Mouse (Mus musculus) megakaryocyte, embryonic 14.5 days (primary cell): ENCODE results near the gene Lrrc51. TPM values are rescaled to one million over a fixed set of nuclear protein-coding genes. Genes with fewer than 3 reads are reported as not detected.
A peak's percentile ranks its signal among the peaks of the same experiment; 100 is the strongest.
"Not testable (repeated sequence)": the region's sequence is repeated elsewhere in the genome, so short reads cannot be mapped to it uniquely, and the experiment has no call there.

Source experiments
- H3K27me3 ChIP-seq: replicated peaks from 2 replicates; pipeline ENCODE3; 2012; ENCODE audit warnings: inconsistent platforms
- H3K36me3 ChIP-seq: replicated peaks from 2 replicates; pipeline ENCODE3; 2012; ENCODE audit warnings: low read length, inconsistent platforms, mixed read lengths
- H3K4me1 ChIP-seq: 2 replicates; pipeline ENCODE4 v1.6.1; 2012; ENCODE audit warnings: inconsistent platforms
- H3K4me3 ChIP-seq: replicated peaks from 2 replicates; pipeline ENCODE3; 2012; ENCODE audit warnings: moderate library complexity, mild to moderate bottlenecking, inconsistent platforms
- H3K9me3 ChIP-seq: 2 replicates; pipeline ENCODE4 v1.6.1; 2012; ENCODE audit warnings: inconsistent platforms
- FLI1 ChIP-seq: IDR thresholded peaks from 2 replicates; pipeline ENCODE4 v1.6.1; 2012; ENCODE audit warnings: low read length, inconsistent platforms, mixed read lengths
- GATA1 ChIP-seq: IDR thresholded peaks from 3 replicates; pipeline ENCODE4 v1.6.1; 2012; ENCODE audit warnings: mixed read lengths, low read length, inconsistent platforms, borderline replicate concordance
- polyA plus RNA-seq: library from polyadenylated mRNA; stranded (reverse); fragments of >175 nt; gene quantifications from 2 replicates; pipeline ENCODE4 v1.2.3, GENCODE M21; 2012; ENCODE audit warnings: low replicate concordance; ENCODE audit not compliant: insufficient read depth

Gene Lrrc51
- polyA plus RNA-seq, 1 experiment, result not detected

GRCm38 (mm10) chr7:101939758-101940157 lies 6.1 kb upstream of the Lrrc51 start:
- peaks cover 23% of the 10 kb centered on the region for H3K36me3 ChIP-seq

GRCm38 (mm10) chr7:101938348-101938747 lies 4.7 kb upstream of the Lrrc51 start:
- TF ChIP-seq FLI1, result no peak
- no peak for TF ChIP-seq GATA1

More at GRCm38 (mm10) chr7:101939758-101940157, 6.1 kb upstream of the Lrrc51 start:
- no peaks in the 10 kb centered on the region for H3K27me3 ChIP-seq
- no peaks in the 10 kb centered on the region for H3K9me3 ChIP-seq
- TF ChIP-seq FLI1, result no peak
- no peak for TF ChIP-seq GATA1
- no peak overlapping the region for H3K4me3 ChIP-seq
- peaks cover 47% of the 10 kb centered on the region for H3K4me1 ChIP-seq

DNA sequence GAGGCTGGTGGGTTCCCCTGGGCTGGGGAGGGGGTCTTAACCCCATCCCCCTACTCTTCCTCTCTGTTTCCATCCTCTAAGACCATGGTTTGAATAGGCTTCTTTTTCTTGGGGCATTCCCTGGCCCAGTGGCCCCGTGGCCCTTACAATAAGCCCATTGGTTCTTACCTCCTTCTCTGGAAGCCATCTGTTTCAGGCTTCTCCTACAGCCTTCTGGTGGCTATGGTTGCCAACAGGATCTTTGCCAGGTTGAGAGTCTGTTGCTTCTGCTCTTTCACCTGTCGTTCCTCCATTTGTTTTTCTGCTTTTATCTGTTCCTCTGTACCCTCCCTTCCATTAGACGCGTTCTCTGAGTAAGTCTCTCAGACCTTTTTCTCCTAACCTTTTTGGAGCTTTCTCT lies 3.9 kb upstream of the Lrrc51 start:
- no peak for TF ChIP-seq GATA1
- no peak for TF ChIP-seq FLI1
- H3K27me3 ChIP-seq, result no peaks in the 10 kb centered on the region
- H3K4me1 ChIP-seq, result peaks cover 54% of the 10 kb centered on the region
- peaks cover 23% of the 10 kb centered on the region for H3K36me3 ChIP-seq
- no peaks in the 10 kb centered on the region for H3K9me3 ChIP-seq
- no peak overlapping the region for H3K4me3 ChIP-seq

More at GRCm38 (mm10) chr7:101938348-101938747, 4.7 kb upstream of the Lrrc51 start:
- peaks cover 51% of the 10 kb centered on the region for H3K4me1 ChIP-seq
- peaks cover 23% of the 10 kb centered on the region for H3K36me3 ChIP-seq
- no peaks in the 10 kb centered on the region for H3K9me3 ChIP-seq
- no peak overlapping the region for H3K4me3 ChIP-seq
- H3K27me3 ChIP-seq, result no peaks in the 10 kb centered on the region

GRCm38 (mm10) chr7:101936996-101937395 lies 3.3 kb upstream of the Lrrc51 start:
- TF ChIP-seq GATA1 (no peak), FLI1 (no peak)
- peaks cover 58% of the 10 kb centered on the region for H3K4me1 ChIP-seq
- H3K4me3 ChIP-seq, result no peak overlapping the region
- H3K36me3 ChIP-seq, result peaks cover 23% of the 10 kb centered on the region
- H3K27me3 ChIP-seq, result no peaks in the 10 kb centered on the region
- no peaks in the 10 kb centered on the region for H3K9me3 ChIP-seq

- Histone ChIP-seq H3K27me3 (no peaks in the 10 kb centered on the region), H3K4me3 (peak overlapping the region; percentile 15), H3K9me3 (no peaks in the 10 kb centered on the region), H3K36me3 (peaks cover 25% of the 10 kb centered on the region), H3K4me1 (peaks cover 60% of the 10 kb centered on the region)
- no peak for TF ChIP-seq GATA1
- no peak for TF ChIP-seq FLI1
Measured at GRCm38 (mm10) chr7:101935957-101936356, 2.3 kb upstream of the Lrrc51 start.

DNA sequence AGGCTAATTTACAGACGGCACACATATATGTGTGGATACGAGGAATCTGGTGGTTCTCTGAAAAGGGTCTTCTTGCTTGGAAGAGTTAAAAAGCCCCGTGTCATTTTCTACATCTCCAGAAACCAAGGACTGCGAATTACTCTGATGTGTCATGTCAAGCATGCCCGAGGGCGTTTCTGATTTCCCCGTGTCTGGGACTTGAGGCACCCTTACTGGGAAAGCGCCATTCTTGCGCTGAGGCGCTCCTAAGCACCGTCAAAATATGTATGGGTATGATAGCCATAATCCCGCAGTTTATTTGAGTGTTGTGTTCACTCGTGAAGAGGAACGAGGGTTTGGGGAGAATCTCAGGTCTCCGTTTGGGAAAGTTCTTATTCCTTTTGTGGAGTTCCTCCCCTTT lies 395 bp downstream of the Lrrc51 start:
- Histone ChIP-seq H3K4me1 (peaks cover 54% of the 10 kb centered on the region), H3K36me3 (peaks cover 9% of the 10 kb centered on the region), H3K4me3 (peak overlapping the region; percentile 98), H3K27me3 (no peaks in the 10 kb centered on the region), H3K9me3 (no peaks in the 10 kb centered on the region)
- TF ChIP-seq FLI1 (no peak), GATA1 (no peak)

- H3K9me3 ChIP-seq, result no peaks in the 10 kb centered on the region
- H3K27me3 ChIP-seq, result no peaks in the 10 kb centered on the region
- peak overlapping the region; percentile 98 for H3K4me3 ChIP-seq
- peaks cover 46% of the 10 kb centered on the region for H3K4me1 ChIP-seq
- peaks cover 9% of the 10 kb centered on the region for H3K36me3 ChIP-seq
- TF ChIP-seq FLI1 (no peak), GATA1 (no peak)
Measured at GRCm38 (mm10) chr7:101932551-101932950, 1.1 kb downstream of the Lrrc51 start.

GRCm38 (mm10) chr7:101928093-101928492 lies 5.6 kb downstream of the Lrrc51 start:
- Histone ChIP-seq H3K9me3 (peaks cover 3% of the 10 kb centered on the region; the same call in 1 of the 2 replicates), H3K27me3 (no peaks in the 10 kb centered on the region), H3K36me3 (peaks cover 14% of the 10 kb centered on the region), H3K4me3 (no peak overlapping the region), H3K4me1 (peaks cover 26% of the 10 kb centered on the region)
- TF ChIP-seq FLI1 (no peak), GATA1 (no peak)

GRCm38 (mm10) chr7:101925892-101926291 lies 7.8 kb downstream of the Lrrc51 start:
- not testable (repeated sequence) for H3K4me3 ChIP-seq, H3K9me3 ChIP-seq, H3K27me3 ChIP-seq
- H3K36me3 ChIP-seq, result peaks cover 11% of the 10 kb centered on the region
- H3K4me1 ChIP-seq, result peaks cover 13% of the 10 kb centered on the region

GRCm38 (mm10) chr7:101918071-101918470 lies 15.6 kb downstream of the Lrrc51 start:
- H3K9me3 ChIP-seq, result no peaks in the 10 kb centered on the region
- no peaks in the 10 kb centered on the region for H3K27me3 ChIP-seq
- no peak overlapping the region for H3K4me3 ChIP-seq
- H3K36me3 ChIP-seq, result peaks cover 45% of the 10 kb centered on the region
- H3K4me1 ChIP-seq, result peaks cover 23% of the 10 kb centered on the region
- TF ChIP-seq GATA1 (no peak), FLI1 (no peak)

DNA sequence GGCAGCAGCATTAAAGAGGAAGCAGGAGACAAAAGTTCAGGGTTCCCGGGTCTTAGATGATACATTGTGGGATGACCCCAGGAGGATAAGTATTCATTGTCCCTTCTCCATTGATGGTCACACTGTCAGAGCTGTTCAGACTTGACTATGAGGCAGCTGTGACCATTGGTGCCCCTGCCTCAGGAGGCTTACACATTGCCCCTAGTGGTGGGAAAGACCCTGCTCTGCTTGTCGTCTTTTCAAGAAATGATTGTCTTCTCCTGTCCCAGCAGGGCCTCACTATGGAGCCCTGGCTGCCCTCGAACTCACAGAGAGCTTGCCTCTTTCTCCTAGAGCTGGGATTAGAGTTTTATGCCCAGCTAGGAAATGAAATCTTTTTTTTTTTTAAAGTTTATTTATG lies 21.7 kb downstream of the Lrrc51 start:
- TF ChIP-seq FLI1 (no peak), GATA1 (no peak)
- Histone ChIP-seq H3K4me1 (peaks cover 48% of the 10 kb centered on the region), H3K9me3 (no peaks in the 10 kb centered on the region), H3K4me3 (no peak overlapping the region), H3K27me3 (no peaks in the 10 kb centered on the region), H3K36me3 (peaks cover 85% of the 10 kb centered on the region)
